Mouse (Mus musculus) hindbrain, embryonic 14.5 days (tissue): ENCODE measurements at regions not wholly inside any gene's neighbourhood (a gene's known extent, or its start where the extent isn't known, plus 50 kb on each side); places are given as distances from the start of the nearest gene placed in this dataset.
A peak's percentile ranks its signal among the peaks of the same experiment; 100 is the strongest.

Experiments
- ATAC-seq: fragments of 200-750 bp; cut with Nextera tagmentation; 2 replicates; pipeline ENCODE4 v1.8.0; 2017; ENCODE audit warnings: moderate number of reproducible peaks, mild to moderate bottlenecking, moderate TSS enrichment, moderate library complexity; ENCODE audit not compliant: low FRiP score
- DNase-seq: peaks from one replicate; pipeline ENCODE4 v3.0.0-alpha.2; 2015; ENCODE audit warnings: low spot score
- H3K27ac ChIP-seq: fragments of 300-500 bp; sonication (generic); 2 replicates; pipeline ENCODE4 v1.5.1; 2014; ENCODE audit warnings: mild to moderate bottlenecking, moderate library complexity
- H3K27me3 ChIP-seq: fragments of 300-500 bp; sonication (generic); 2 replicates; pipeline ENCODE4 v1.6.1; 2014; ENCODE audit warnings: mild to moderate bottlenecking, low read length, mixed read lengths; ENCODE audit not compliant: control insufficient read depth, insufficient read depth
- H3K36me3 ChIP-seq: fragments of 300-500 bp; sonication (generic); replicated peaks from 2 replicates; pipeline ENCODE4 v1.6.1; 2014; ENCODE audit not compliant: control insufficient read depth, insufficient read depth
- H3K4me1 ChIP-seq: fragments of 300-500 bp; sonication (generic); replicated peaks from 2 replicates; pipeline ENCODE4 v1.6.1; 2014; ENCODE audit warnings: antibody characterized with exemption, low read length, mixed read lengths; ENCODE audit not compliant: control insufficient read depth, insufficient read depth
- H3K4me2 ChIP-seq: fragments of 300-500 bp; sonication (generic); replicated peaks from 2 replicates; pipeline ENCODE4 v1.6.1; 2014; ENCODE audit warnings: mild to moderate bottlenecking, moderate library complexity
- H3K4me3 ChIP-seq: fragments of 300-500 bp; sonication (generic); replicated peaks from 2 replicates; pipeline ENCODE4 v1.5.1; 2014; ENCODE audit warnings: mild to moderate bottlenecking, low read length
- H3K9ac ChIP-seq: fragments of 300-500 bp; sonication (generic); 2 replicates; pipeline ENCODE4 v1.6.1; 2014
- H3K9me3 ChIP-seq: fragments of 300-500 bp; sonication (generic); 2 replicates; pipeline ENCODE4 v1.6.1; 2016; ENCODE audit warnings: low read length; ENCODE audit not compliant: control insufficient read depth
- WGBS: fragments of 180-500 bp; shearing (Covaris S2); extraction: QIAGEN DNeasy Blood & Tissue Kit; methylation state at CpG from one replicate; pipeline ENCODE4 v1.1.7; 2014; 5-methylcytosine and 5-hydroxymethylcytosine counted together

DNA sequence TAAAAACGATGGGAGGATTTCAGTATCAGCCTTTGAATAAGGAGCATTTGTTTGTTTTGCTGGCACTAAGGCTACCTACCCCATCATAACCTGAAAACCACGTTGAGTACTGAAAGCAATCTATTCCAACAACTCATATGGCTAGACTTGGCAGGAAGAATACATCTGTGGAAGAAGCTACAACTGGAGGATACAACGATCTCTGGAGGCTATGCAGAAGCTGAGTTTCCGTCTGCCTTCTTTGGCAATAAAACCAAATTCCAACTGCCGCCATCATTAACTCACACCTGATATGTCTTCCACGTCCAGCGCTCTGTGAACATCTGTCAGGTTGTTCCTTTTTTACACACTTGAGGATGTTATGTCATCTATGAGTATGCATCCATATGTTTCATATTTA, 206.7 kb upstream of the Prkcq start:
- Histone ChIP-seq H3K4me3 (no peak overlapping the region), H3K9ac (no peak overlapping the region), H3K4me1 (no peaks in the 10 kb centered on the region), H3K36me3 (no peaks in the 10 kb centered on the region), H3K27me3 (no peaks in the 10 kb centered on the region), H3K9me3 (no peaks in the 10 kb centered on the region), H3K4me2 (no peak overlapping the region), H3K27ac (no peak overlapping the region)
- DNase-seq: no peak
- WGBS: 85% methylated on average over 7 of the region's 7 CpGs
- no peak for ATAC-seq

GRCm38 (mm10) chr2:10966891-10967290, 205.0 kb upstream of the Prkcq start:
- Histone ChIP-seq H3K27me3 (no peaks in the 10 kb centered on the region), H3K9ac (no peak overlapping the region), H3K9me3 (no peaks in the 10 kb centered on the region), H3K27ac (no peak overlapping the region), H3K4me2 (no peak overlapping the region), H3K4me1 (no peaks in the 10 kb centered on the region), H3K4me3 (no peak overlapping the region), H3K36me3 (no peaks in the 10 kb centered on the region)
- no peak for DNase-seq
- no peak for ATAC-seq
- 83% methylated on average over 2 of the region's 2 CpGs for WGBS

DNA sequence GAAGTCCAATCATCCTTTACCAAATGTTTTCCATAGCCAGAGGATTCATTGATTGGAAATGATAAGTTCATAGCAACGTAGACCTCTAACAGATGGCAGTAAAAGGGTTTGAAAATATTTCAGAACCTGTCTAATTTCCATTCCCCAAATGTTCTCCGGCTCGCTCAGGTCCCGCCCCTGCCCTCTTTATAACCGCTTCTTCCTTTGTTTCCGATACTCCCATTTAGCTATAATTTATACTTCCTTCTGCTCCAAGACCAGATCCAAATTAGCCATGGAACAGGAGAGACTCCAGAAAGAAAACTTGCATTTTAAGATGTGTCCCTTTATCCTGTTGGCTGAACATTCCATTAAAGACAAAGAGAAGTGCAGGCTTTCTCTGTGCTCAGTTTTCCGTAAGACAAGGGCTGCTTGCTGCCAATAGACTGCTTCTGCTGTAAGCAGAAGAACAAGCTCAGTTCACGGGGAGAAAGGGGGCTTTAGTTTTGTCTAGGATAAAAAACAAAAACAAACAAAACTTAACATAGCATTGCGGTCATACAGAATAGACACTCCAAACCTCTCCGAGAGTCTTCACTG, 202.7 kb upstream of the Prkcq start:
- no peak overlapping the region for H3K27ac ChIP-seq
- H3K4me3 ChIP-seq: no peak overlapping the region
- no peak for DNase-seq
- no peak for ATAC-seq
- H3K9ac ChIP-seq: no peak overlapping the region; the same call in 1 of the 2 replicates
- H3K4me1 ChIP-seq: no peaks in the 10 kb centered on the region
- WGBS: 45% methylated on average over 10 of the region's 10 CpGs
- no peaks in the 10 kb centered on the region for H3K27me3 ChIP-seq
- H3K4me2 ChIP-seq: peak overlapping the region; percentile 11; the same call in 1 of the 2 replicates
- H3K9me3 ChIP-seq: no peaks in the 10 kb centered on the region
- H3K36me3 ChIP-seq: no peaks in the 10 kb centered on the region

DNA sequence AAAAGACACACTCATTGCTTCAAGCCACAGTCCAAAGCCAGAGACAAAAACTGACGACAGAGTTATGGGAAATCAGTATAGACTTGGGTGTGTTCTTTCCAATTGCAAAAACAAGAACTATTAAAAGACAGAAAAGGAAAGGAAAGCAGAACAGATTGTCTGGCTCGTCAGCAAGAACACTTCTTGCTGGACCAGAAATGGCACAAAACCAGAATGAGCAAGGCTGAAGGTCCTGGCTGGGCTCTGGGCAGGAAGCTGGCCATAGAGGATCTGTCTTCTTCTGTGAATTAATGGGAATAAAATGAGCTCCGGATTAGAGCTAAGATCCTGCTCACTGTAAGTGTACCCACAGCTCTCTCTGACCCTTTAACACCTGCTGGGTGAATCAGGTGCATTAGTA, 199.9 kb upstream of the Prkcq start:
- Histone ChIP-seq H3K9ac (no peak overlapping the region), H3K4me3 (no peak overlapping the region), H3K4me2 (no peak overlapping the region), H3K4me1 (no peaks in the 10 kb centered on the region), H3K9me3 (no peaks in the 10 kb centered on the region), H3K36me3 (no peaks in the 10 kb centered on the region), H3K27ac (no peak overlapping the region), H3K27me3 (no peaks in the 10 kb centered on the region)
- DNase-seq (no peak), ATAC-seq (no peak)
- 69% methylated on average over 3 of the region's 3 CpGs for WGBS

DNA sequence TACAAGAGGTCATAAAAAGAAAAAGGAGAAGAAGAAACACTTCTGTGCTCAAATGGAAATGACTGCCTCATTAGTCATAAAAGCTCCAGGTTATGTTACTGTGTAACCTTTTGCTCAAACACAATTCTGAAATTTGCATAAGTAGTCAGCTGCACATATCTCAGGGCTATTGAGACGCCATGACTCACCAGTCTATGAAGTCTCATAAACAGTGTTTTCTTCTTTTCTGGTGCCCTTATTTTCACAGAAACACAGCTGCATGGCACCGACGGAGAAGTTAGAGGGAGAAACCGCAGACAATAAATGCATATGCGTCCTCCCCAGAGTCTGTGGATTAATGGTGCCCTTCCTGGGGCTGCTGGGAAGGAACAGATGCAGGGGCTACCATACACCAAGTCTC, 193.1 kb upstream of the Prkcq start:
- WGBS: 74% methylated on average over 5 of the region's 5 CpGs
- no peak overlapping the region for H3K9ac ChIP-seq
- H3K36me3 ChIP-seq: no peaks in the 10 kb centered on the region
- DNase-seq: no peak
- H3K4me2 ChIP-seq: no peak overlapping the region
- no peaks in the 10 kb centered on the region for H3K27me3 ChIP-seq
- no peak for ATAC-seq
- no peak overlapping the region for H3K27ac ChIP-seq
- H3K4me1 ChIP-seq: no peaks in the 10 kb centered on the region
- H3K9me3 ChIP-seq: no peaks in the 10 kb centered on the region
- H3K4me3 ChIP-seq: no peak overlapping the region

- Histone ChIP-seq H3K27ac (no peak overlapping the region), H3K9me3 (no peaks in the 10 kb centered on the region), H3K4me3 (no peak overlapping the region), H3K27me3 (no peaks in the 10 kb centered on the region), H3K4me1 (no peaks in the 10 kb centered on the region), H3K4me2 (no peak overlapping the region), H3K36me3 (no peaks in the 10 kb centered on the region), H3K9ac (no peak overlapping the region)
- ATAC-seq (no peak), DNase-seq (no peak)
- WGBS: 65% methylated on average over 7 of the region's 7 CpGs
Measured at GRCm38 (mm10) chr2:10986101-10986500, 185.8 kb upstream of the Prkcq start.

DNA sequence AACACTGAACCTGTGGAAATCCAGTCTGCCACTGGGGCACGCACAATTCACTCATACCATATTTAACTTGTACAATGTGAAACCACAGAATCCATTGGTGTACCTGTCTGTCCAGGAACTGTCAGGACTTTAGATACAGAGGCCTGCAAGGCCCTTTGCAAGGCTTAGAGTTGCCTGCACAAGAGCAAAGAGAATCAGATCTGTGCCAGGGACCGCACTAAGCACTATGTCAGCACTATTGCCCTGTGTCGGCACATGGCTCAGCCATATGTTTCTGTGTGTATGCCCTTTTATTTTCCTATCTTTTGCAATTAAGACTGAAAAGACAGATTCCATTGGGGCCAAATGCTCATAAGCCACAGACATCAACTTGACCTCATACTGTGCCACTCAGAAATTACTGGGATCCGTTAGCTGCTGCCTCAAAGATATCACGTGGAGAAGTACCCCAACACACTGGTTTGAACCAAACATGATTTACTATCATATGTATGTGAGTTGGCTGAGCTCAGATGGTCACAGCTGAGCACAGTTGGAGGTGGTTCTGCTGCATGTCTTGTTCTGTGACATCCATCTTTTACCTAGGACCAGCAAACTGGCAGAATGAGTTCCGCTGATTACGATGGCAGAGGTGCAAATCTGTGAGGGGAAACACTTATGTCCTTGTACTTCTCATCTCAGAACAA, 181.7 kb upstream of the Prkcq start:
- Histone ChIP-seq H3K4me1 (no peaks in the 10 kb centered on the region), H3K27me3 (no peaks in the 10 kb centered on the region), H3K9ac (no peak overlapping the region), H3K4me3 (no peak overlapping the region), H3K36me3 (no peaks in the 10 kb centered on the region), H3K4me2 (no peak overlapping the region), H3K9me3 (no peaks in the 10 kb centered on the region), H3K27ac (no peak overlapping the region)
- ATAC-seq (peak; percentile 55; the same call in 1 of the 2 replicates), DNase-seq (no peak)
- WGBS: 86% methylated on average over 7 of the region's 7 CpGs

- Histone ChIP-seq H3K9me3 (no peaks in the 10 kb centered on the region), H3K4me2 (no peak overlapping the region), H3K9ac (no peak overlapping the region), H3K27me3 (no peaks in the 10 kb centered on the region), H3K27ac (no peak overlapping the region), H3K4me1 (no peaks in the 10 kb centered on the region), H3K36me3 (no peaks in the 10 kb centered on the region), H3K4me3 (no peak overlapping the region)
- DNase-seq (no peak), ATAC-seq (no peak)
- 50% methylated on average over 1 of the region's 1 CpGs for WGBS
Measured at GRCm38 (mm10) chr2:10998798-10999197, 173.1 kb upstream of the Prkcq start.

- no peak for DNase-seq
- Histone ChIP-seq H3K4me1 (no peaks in the 10 kb centered on the region), H3K27ac (no peak overlapping the region), H3K27me3 (no peaks in the 10 kb centered on the region), H3K9me3 (no peaks in the 10 kb centered on the region), H3K4me2 (no peak overlapping the region), H3K9ac (no peak overlapping the region), H3K4me3 (no peak overlapping the region), H3K36me3 (no peaks in the 10 kb centered on the region)
- WGBS: 84% methylated on average over 1 of the region's 1 CpGs
- no peak for ATAC-seq
Measured at GRCm38 (mm10) chr2:10999217-10999618, 172.7 kb upstream of the Prkcq start.

- no peaks in the 10 kb centered on the region for H3K4me1 ChIP-seq
- WGBS: 79% methylated on average over 2 of the region's 2 CpGs
- H3K4me2 ChIP-seq: no peak overlapping the region
- H3K36me3 ChIP-seq: no peaks in the 10 kb centered on the region
- no peak overlapping the region for H3K9ac ChIP-seq
- no peaks in the 10 kb centered on the region for H3K27me3 ChIP-seq
- no peak overlapping the region for H3K27ac ChIP-seq
- DNase-seq (no peak), ATAC-seq (no peak)
- no peak overlapping the region for H3K4me3 ChIP-seq
- H3K9me3 ChIP-seq: no peaks in the 10 kb centered on the region
Measured at GRCm38 (mm10) chr2:11005806-11006205, 166.1 kb upstream of the Prkcq start.
